Comparison of ENCODE assay signal across 22 mouse cellular contexts in the genomic region with DNA sequence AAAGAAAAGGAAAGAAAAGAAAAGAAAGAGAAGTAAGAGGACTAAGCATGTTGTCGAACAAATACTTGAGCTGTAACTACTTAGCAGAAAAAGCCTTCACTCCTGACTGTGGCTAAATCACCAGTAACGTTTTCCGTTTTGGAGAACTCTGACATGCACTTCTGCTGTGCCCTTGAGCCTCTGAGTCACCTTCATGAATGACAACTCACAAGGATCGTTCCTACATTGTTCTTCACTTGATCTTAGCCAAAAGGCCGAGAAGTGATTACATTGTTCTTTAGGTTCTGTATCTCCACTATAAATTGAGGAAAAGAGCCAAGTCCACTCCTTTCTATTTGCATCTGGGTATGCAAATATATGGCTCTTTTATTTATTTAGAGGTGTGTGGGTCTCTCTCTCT. TPM values are rescaled to one million over a fixed set of nuclear protein-coding genes. Genes with fewer than 3 reads are reported as not detected.
DNase-seq lines count a peak whose midpoint lies in the region; TF ChIP-seq lines count a peak whose summit lies in the region.
"Had no signal": no experiment of that assay in that cellular context is flagged by ENCODE, and none has a peak within 500 bp of the region (broad histone marks: within the 10 kb centered on the region; RNA-seq: fewer than 3 reads in every experiment).

No protein-coding gene starts in this region.

- DNase-seq in adrenal gland, adult (ENCODE audit: inconsistent age in 2 of 2, low spot score in 1 of 2), result peak; percentile 5 to 65
- DNase-seq in adrenal gland, postnatal 4 days (ENCODE audit: low spot score in 2 of 2), result no peak
- DNase-seq in adrenal gland, adult 8-10 months, result peak; percentile 13
- no peak for DNase-seq in adrenal gland, adult 18-20 months (ENCODE audit: low spot score in 2 of 2)
- DNase-seq in layer of hippocampus, adult 2 months (ENCODE audit: low spot score in 2 of 2), result no peak
- DNase-seq in layer of hippocampus, adult 9-11 months, result no peak
- peak; percentile 7 for DNase-seq in ZHBTc4 (ENCODE audit: low read depth, low spot score)
- no peak for DNase-seq in lung, adult 2 months
- DNase-seq: B cell, adult 2 months; cerebellum, adult 11-12 months; cerebellum, adult 2 months; cerebellum, adult 9-10 months; cerebellum, postnatal 10 days; cerebellum, postnatal 25 days; forebrain, postnatal 0 days had no signal

- no peak for TF ChIP-seq POLR2A in lung, adult 2 months (IDR thresholded peaks at IDR 0.05; ENCODE audit: borderline replicate concordance, extremely low read depth, low read depth, low read length)

- WGBS in lung, adult 2 months, result 68% methylated on average over 5 of the region's 5 CpGs

- H3K4me3 ChIP-seq in layer of hippocampus, adult 2 months, result no peak overlapping the region
- H3K4me3 ChIP-seq in lung, adult 2 months (replicated peaks; ENCODE audit: extremely low read depth, low read depth, low read length), result no peak overlapping the region
- H3K4me3 ChIP-seq: embryonic facial prominence, embryonic 10.5 days; embryonic facial prominence, embryonic 12.5 days; forebrain, embryonic 13.5 days; forebrain, embryonic 15.5 days had no signal

- no peak for TF ChIP-seq CTCF in layer of hippocampus, adult 2 months (conservative IDR thresholded peaks at IDR 0.05)
- TF ChIP-seq CTCF in lung, adult 2 months (IDR thresholded peaks at IDR 0.05; ENCODE audit: insufficient read depth, low read length), result no peak

- no peaks in the 10 kb centered on the region for H3K4me1 ChIP-seq in lung, adult 2 months (ENCODE audit: control insufficient read depth, insufficient read depth, low read length)
- H3K4me1 ChIP-seq: embryonic facial prominence, embryonic 10.5 days; embryonic facial prominence, embryonic 12.5 days; forebrain, embryonic 13.5 days; forebrain, embryonic 15.5 days had no signal

- 0 out of 2 replicates have a peak overlapping the region, but pooled peaks have one; percentile 14 for H3K27ac ChIP-seq in layer of hippocampus, adult 2 months
- H3K27ac ChIP-seq: embryonic facial prominence, embryonic 10.5 days; embryonic facial prominence, embryonic 12.5 days; forebrain, embryonic 13.5 days had no signal

RNA-seq across cellular contexts. Expression of gene Itprid1, which starts 19.8 kb away (rescaled TPM):
- total RNA-seq in adrenal gland, postnatal 4 days (2021), result not detected
- total RNA-seq in adrenal gland, adult 8-10 months (2022), result under 1 TPM in 2 of 4 experiments, not detected in 2; 0.09 to 0.31 TPM
- total RNA-seq in adrenal gland, adult 18-20 months (2021), result not detected
- 1 to 10 TPM in 1 of 2 experiments, under 1 TPM in 1; 1.00 to 1.0 TPM for total RNA-seq in layer of hippocampus, adult 2 months (2021)
- 1.9 and 3.0 TPM in 2 replicates for polyA plus RNA-seq in lung, adult 2 months (2012; rRNA removed)
- total RNA-seq: G1E had no signal
- polyA plus RNA-seq: CD4-positive, CD25-positive, alpha-beta regulatory T cell, adult 4 months; cerebellum, adult 2 months; embryonic facial prominence, embryonic 10.5 days; G1E; Patski had no signal

Comparison
In these comparisons a context has a peak if more than half of its experiments do, and no peak if none do; other contexts are left out.
1. DNase-seq: peak in adrenal gland, adult (2 of 2), adrenal gland, adult 8-10 months (single experiment) and ZHBTc4 (single experiment); none in adrenal gland, postnatal 4 days (0 of 2), adrenal gland, adult 18-20 months (0 of 2), layer of hippocampus, adult 2 months (0 of 2), layer of hippocampus, adult 9-11 months (single experiment) and lung, adult 2 months (single experiment).